8 mouse cellular contexts compared by ENCODE assay signal in the genomic region with DNA sequence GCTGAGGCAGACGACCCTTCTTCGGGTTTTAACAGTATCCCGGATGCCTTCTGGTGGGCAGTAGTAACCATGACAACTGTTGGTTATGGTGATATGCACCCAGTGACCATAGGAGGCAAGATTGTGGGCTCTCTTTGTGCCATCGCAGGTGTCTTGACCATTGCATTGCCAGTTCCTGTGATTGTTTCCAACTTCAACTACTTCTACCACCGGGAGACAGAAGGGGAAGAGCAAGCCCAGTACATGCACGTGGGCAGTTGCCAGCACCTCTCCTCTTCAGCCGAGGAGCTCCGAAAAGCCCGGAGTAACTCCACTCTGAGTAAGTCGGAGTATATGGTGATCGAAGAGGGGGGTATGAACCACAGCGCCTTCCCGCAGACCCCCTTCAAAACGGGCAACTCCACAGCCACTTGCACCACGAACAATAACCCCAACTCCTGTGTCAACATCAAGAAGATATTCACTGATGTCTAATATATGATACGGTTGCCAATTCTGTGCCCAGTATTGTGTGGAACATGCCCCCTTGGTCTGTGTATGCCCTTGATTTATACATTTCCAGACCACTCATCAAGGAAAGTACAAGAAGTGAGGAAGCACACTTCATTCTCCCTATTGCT. TPM values are rescaled to one million over a fixed set of nuclear protein-coding genes. Genes with fewer than 3 reads are reported as not detected.
DNase-seq lines count a peak whose midpoint lies in the region; ATAC-seq and TF ChIP-seq lines count a peak whose summit lies in the region.

No protein-coding gene starts in this region.

- peaks cover 27% of the 10 kb centered on the region for H3K27me3 ChIP-seq in intestine, postnatal 0 days (replicated peaks; ENCODE audit: control insufficient read depth, insufficient read depth, low read length)
- H3K27me3 ChIP-seq in midbrain, embryonic 15.5 days (replicated peaks), result no peaks in the 10 kb centered on the region

- no peaks in the 10 kb centered on the region for H3K36me3 ChIP-seq in intestine, postnatal 0 days (ENCODE audit: control insufficient read depth, insufficient read depth)
- H3K36me3 ChIP-seq in midbrain, embryonic 15.5 days (replicated peaks), result no peaks in the 10 kb centered on the region

- 75% methylated on average over 16 of the region's 16 CpGs for WGBS in intestine, postnatal 0 days
- WGBS in midbrain, embryonic 15.5 days, result 67% methylated on average over 16 of the region's 16 CpGs

- TF ChIP-seq CTCF in intestine, postnatal 0 days (IDR thresholded peaks at IDR 0.05; ENCODE audit: low read depth), result no peak

- no peaks in the 10 kb centered on the region for H3K9me3 ChIP-seq in intestine, postnatal 0 days (ENCODE audit: control insufficient read depth)
- no peaks in the 10 kb centered on the region for H3K9me3 ChIP-seq in midbrain, embryonic 15.5 days

- H3K9ac ChIP-seq in intestine, postnatal 0 days (ENCODE audit: low read depth, low read length), result no peak overlapping the region
- peak overlapping the region; percentile 79; the same call in 1 of the 2 replicates for H3K9ac ChIP-seq in midbrain, embryonic 15.5 days

- ATAC-seq in intestine, postnatal 0 days, result no peak
- ATAC-seq in midbrain, embryonic 15.5 days (replicated peaks), result no peak
- no peak for ATAC-seq in monocyte, adult 5-6 weeks (replicated peaks; ENCODE audit: insufficient number of reproducible peaks, low FRiP score, low TSS enrichment, poor library complexity, severe bottlenecking)

- H3K27ac ChIP-seq in intestine, postnatal 0 days (ENCODE audit: low read depth, low read length), result no peak overlapping the region
- H3K27ac ChIP-seq in midbrain, embryonic 15.5 days, result no peak overlapping the region

- peak overlapping the region; percentile 94; the same call in 1 of the 2 replicates for H3K4me2 ChIP-seq in intestine, postnatal 0 days (replicated peaks; ENCODE audit: low read depth)
- H3K4me2 ChIP-seq in midbrain, embryonic 15.5 days, result peak overlapping the region; percentile 65

- DNase-seq in cerebellum, postnatal 10 days, result peak; percentile 17 to 29
- DNase-seq in cerebellum, postnatal 36 days, result no peak
- DNase-seq in right cerebral cortex, postnatal 10 days (ENCODE audit: low spot score in 2 of 2), result peak; percentile 44 to 55
- DNase-seq in right cerebral cortex, postnatal 25 days, result no peak
- DNase-seq in cerebellum, adult 11 months, result no peak

- no peak overlapping the region for H3K4me3 ChIP-seq in intestine, postnatal 0 days (ENCODE audit: low read depth, low read length)
- H3K4me3 ChIP-seq in midbrain, embryonic 15.5 days, result peak overlapping the region; percentile 70

- H3K4me1 ChIP-seq in intestine, postnatal 0 days (replicated peaks; ENCODE audit: control insufficient read depth, insufficient read depth, low read length), result no peaks in the 10 kb centered on the region
- H3K4me1 ChIP-seq in midbrain, embryonic 15.5 days, result peaks cover 59% of the 10 kb centered on the region

RNA-seq across cellular contexts. Expression of gene Kcna3, which starts 1.7 kb away (rescaled TPM):
- 0.13 and 0.29 TPM in 2 replicates for polyA plus RNA-seq in intestine, postnatal 0 days (2015; fragmentation: Nextera tagmentation; extraction: Ambion mirVana)
- 18.8 and 22.1 TPM in 2 replicates for polyA plus RNA-seq in midbrain, embryonic 15.5 days (2015; fragmentation: Nextera tagmentation; extraction: Ambion mirVana)
- total RNA-seq in monocyte, adult 5-6 weeks (2017), result 5.3 to 23.6 TPM (median 8.3 TPM) in 3 replicates

Comparison
In these comparisons a context has a peak if more than half of its experiments do, and no peak if none do; other contexts are left out.
1. DNase-seq: peak in cerebellum, postnatal 10 days (2 of 2) and right cerebral cortex, postnatal 10 days (2 of 2); none in cerebellum, postnatal 36 days (0 of 2), right cerebral cortex, postnatal 25 days (single experiment) and cerebellum, adult 11 months (single experiment).
2. RNA of gene Kcna3, which starts 1.7 kb away (polyA plus RNA-seq): 18.8 to 22.1 TPM in midbrain, embryonic 15.5 days; 0.13 to 0.29 TPM in intestine, postnatal 0 days; every median in the first group is over 10 times any median in the second.